Mouse (Mus musculus) adrenal gland, postnatal 14 days (tissue): Measurements from ENCODE around the gene Pkd2. TPM values are rescaled to one million over a fixed set of nuclear protein-coding genes. Genes with fewer than 3 reads are reported as not detected.

Experiments
- DNase-seq: peaks from one replicate; pipeline ENCODE4 v3.0.0; 2021; ENCODE audit warnings: mixed read lengths
- total RNA-seq: library from RNA; stranded (reverse); gene quantifications from 2 replicates; pipeline ENCODE4 v1.2.3, GENCODE M21; 2021

Pkd2 gene
- total RNA-seq, 1 experiment from 2014 or later: 35.7 TPM

GRCm38 (mm10) chr5:104465731-104466130, 6.5 kb downstream of the Pkd2 start:
- DNase-seq: peak; percentile 48

GRCm38 (mm10) chr5:104466816-104467215, 7.6 kb downstream of the Pkd2 start:
- no peak for DNase-seq

GRCm38 (mm10) chr5:104468586-104468985, 9.3 kb downstream of the Pkd2 start:
- no peak for DNase-seq

GRCm38 (mm10) chr5:104470981-104471391, 11.7 kb downstream of the Pkd2 start:
- DNase-seq: peak; percentile 31

GRCm38 (mm10) chr5:104472371-104472770, 13.1 kb downstream of the Pkd2 start:
- DNase-seq: peak; percentile 57

- DNase-seq: no peak
Observed at GRCm38 (mm10) chr5:104480367-104480766, 21.1 kb downstream of the Pkd2 start.

- DNase-seq: no peak
Observed at GRCm38 (mm10) chr5:104482856-104483255, 23.6 kb downstream of the Pkd2 start.

GRCm38 (mm10) chr5:104491561-104491960, 32.3 kb downstream of the Pkd2 start:
- DNase-seq: peak; percentile 31

- no peak for DNase-seq
Observed at GRCm38 (mm10) chr5:104504883-104505282, 45.6 kb downstream of the Pkd2 start.

- no peak for DNase-seq
Observed at GRCm38 (mm10) chr5:104507829-104508194, 48.6 kb downstream of the Pkd2 start.

GRCm38 (mm10) chr5:104508195-104508891, 49.1 kb downstream of the Pkd2 start, which contains the start of gene BC005561:
BC005561 (plus strand) TSS chr5:104508352.
- peak; percentile 92 for DNase-seq

- no peak for DNase-seq
Observed at GRCm38 (mm10) chr5:104511211-104511610, 52.0 kb downstream of the Pkd2 start.

- no peak for DNase-seq
Observed at GRCm38 (mm10) chr5:104538612-104539011, 79.4 kb downstream of the Pkd2 start.

GRCm38 (mm10) chr5:104539331-104539730, 80.1 kb downstream of the Pkd2 start:
- DNase-seq: peak; percentile 46

Other genes with a start within 250 kb of the Pkd2 start
- not detected in 2 replicates for gene Ibsp, start 160.3 kb upstream of the Pkd2 start, total RNA-seq
- gene Mepe, start 134.1 kb upstream of the Pkd2 start, total RNA-seq: not detected in 2 replicates
- 19.6 and 46.5 TPM in 2 replicates for gene Spp1, start 24.3 kb upstream of the Pkd2 start, total RNA-seq
- gene BC005561, start 48.9 kb downstream of the Pkd2 start, total RNA-seq: 9.5 and 11.3 TPM in 2 replicates